Mouse (Mus musculus) cerebellum, adult 2 months (tissue): Measurements from ENCODE around the gene Cracr2b.

Experiments
- CTCF ChIP-seq: fragments of 200-500 bp; IDR thresholded peaks from 2 replicates; pipeline ENCODE4 v1.5.1; 2011; ENCODE audit warnings: low read depth, mild to moderate bottlenecking, control low read depth, low read length, moderate library complexity, borderline replicate concordance; ENCODE audit not compliant: insufficient read depth
- POLR2A ChIP-seq: fragments of 200-500 bp; IDR thresholded peaks from 2 replicates; pipeline ENCODE4 v1.6.1; 2011; ENCODE audit warnings: low read length, control low read depth, borderline replicate concordance; ENCODE audit not compliant: insufficient read depth

- TF ChIP-seq CTCF (no peak), POLR2A (no peak)
Measured at GRCm38 (mm10) chr7:141418970-141419369, 41.9 kb upstream of the Cracr2b start.
